Mouse (Mus musculus) small intestine, adult 2 months (tissue): ENCODE measurements around the gene Lypd6b.

Experiments
- CTCF ChIP-seq: fragments of 200-500 bp; IDR thresholded peaks from 2 replicates; pipeline ENCODE4 v1.5.1; 2012; ENCODE audit warnings: low read depth, mild to moderate bottlenecking, control low read depth, inconsistent platforms, low read length, moderate library complexity, mixed read lengths; ENCODE audit not compliant: insufficient replicate concordance, insufficient read length; ENCODE audit errors: extremely low read depth
- POLR2A ChIP-seq: fragments of 200-500 bp; IDR thresholded peaks from 2 replicates; pipeline ENCODE4 v1.6.1; 2012; ENCODE audit warnings: low read depth, mild to moderate bottlenecking, control low read depth, inconsistent platforms, low read length, moderate library complexity

- TF ChIP-seq POLR2A, result no peak
- no peak for TF ChIP-seq CTCF
These were observed 62.3 kb downstream of the Lypd6b start for GRCm38 (mm10) chr2:49849771-49850170.
